ENCODE assay signal across 8 mouse cellular contexts in genomic region chr2:118790551-118791525, GRCm38 (mm10). TPM values are rescaled to one million over a fixed set of nuclear protein-coding genes. Genes with fewer than 3 reads are reported as not detected.
DNase-seq lines count a peak whose midpoint lies in the region; ATAC-seq and TF ChIP-seq lines count a peak whose summit lies in the region.

No protein-coding gene starts in this region.

- no peaks in the 10 kb centered on the region for H3K9me3 ChIP-seq in E14TG2a.4 (ENCODE audit: low read length)
- H3K9me3 ChIP-seq in embryonic facial prominence, embryonic 15.5 days (replicated peaks) = no peaks in the 10 kb centered on the region
- no peaks in the 10 kb centered on the region for H3K9me3 ChIP-seq in heart, embryonic 10.5 days
- no peaks in the 10 kb centered on the region for H3K9me3 ChIP-seq in kidney, embryonic 14.5 days (ENCODE audit: control insufficient read depth, low read length)
- no peaks in the 10 kb centered on the region for H3K9me3 ChIP-seq in liver, embryonic 13.5 days (replicated peaks)

- H3K4me3 ChIP-seq in E14TG2a.4 (replicated peaks; ENCODE audit: low read length) = peak overlapping the region; percentile 68
- no peak overlapping the region for H3K4me3 ChIP-seq in bone marrow, adult 2 months (replicated peaks; ENCODE audit: control insufficient read depth, low read depth, low read length)
- peak overlapping the region; percentile 10 for H3K4me3 ChIP-seq in embryonic facial prominence, embryonic 15.5 days (replicated peaks)
- H3K4me3 ChIP-seq in heart, embryonic 10.5 days = peak overlapping the region; percentile 34; the same call in 1 of the 2 replicates
- H3K4me3 ChIP-seq in kidney, embryonic 14.5 days (ENCODE audit: low read length) = no peak overlapping the region
- peak overlapping the region; percentile 31 for H3K4me3 ChIP-seq in liver, embryonic 13.5 days (replicated peaks)

- no peaks in the 10 kb centered on the region for H3K36me3 ChIP-seq in E14TG2a.4 (ENCODE audit: insufficient read depth, low read length)
- no peaks in the 10 kb centered on the region for H3K36me3 ChIP-seq in embryonic facial prominence, embryonic 15.5 days
- no peaks in the 10 kb centered on the region for H3K36me3 ChIP-seq in heart, embryonic 10.5 days
- no peaks in the 10 kb centered on the region for H3K36me3 ChIP-seq in kidney, embryonic 14.5 days (ENCODE audit: control insufficient read depth, insufficient read depth, low read length)
- H3K36me3 ChIP-seq in liver, embryonic 13.5 days = no peaks in the 10 kb centered on the region

- peak overlapping the region; percentile 41 for H3K4me2 ChIP-seq in embryonic facial prominence, embryonic 15.5 days (replicated peaks)
- peak overlapping the region; percentile 29; the same call in 1 of the 2 replicates for H3K4me2 ChIP-seq in kidney, embryonic 14.5 days (replicated peaks; ENCODE audit: low read depth, low read length)
- H3K4me2 ChIP-seq in liver, embryonic 13.5 days = peak overlapping the region; percentile 54

- 37% methylated on average over 44 of the region's 44 CpGs for WGBS in bone marrow, adult 2 months
- 25% methylated on average over 44 of the region's 44 CpGs for WGBS in embryonic facial prominence, embryonic 15.5 days
- 25% methylated on average over 44 of the region's 44 CpGs for WGBS in heart, embryonic 10.5 days
- WGBS in kidney, embryonic 14.5 days = 27% methylated on average over 44 of the region's 44 CpGs
- 31% methylated on average over 44 of the region's 44 CpGs for WGBS in liver, embryonic 13.5 days (ENCODE audit: insufficient replicate concordance)

- peaks cover 89% of the 10 kb centered on the region for H3K27me3 ChIP-seq in E14TG2a.4 (ENCODE audit: insufficient read depth, low read length)
- H3K27me3 ChIP-seq in embryonic facial prominence, embryonic 15.5 days = no peaks in the 10 kb centered on the region; the same call in none of the 2 replicates
- peaks cover 76% of the 10 kb centered on the region for H3K27me3 ChIP-seq in heart, embryonic 10.5 days (ENCODE audit: insufficient read depth, poor library complexity, severe bottlenecking)
- 0 out of 2 replicates have a peak, but pooled peaks cover 4% of the 10 kb centered on the region for H3K27me3 ChIP-seq in kidney, embryonic 14.5 days (ENCODE audit: control insufficient read depth, insufficient read depth, low read length)
- peaks cover 15% of the 10 kb centered on the region for H3K27me3 ChIP-seq in liver, embryonic 13.5 days

- peaks cover 20% of the 10 kb centered on the region for H3K4me1 ChIP-seq in E14TG2a.4 (replicated peaks; ENCODE audit: low read depth, low read length)
- peaks cover 2% of the 10 kb centered on the region; the same call in 1 of the 2 replicates for H3K4me1 ChIP-seq in bone marrow, adult 2 months (ENCODE audit: control insufficient read depth, insufficient read depth, low read length)
- H3K4me1 ChIP-seq in embryonic facial prominence, embryonic 15.5 days = peaks cover 12% of the 10 kb centered on the region
- H3K4me1 ChIP-seq in heart, embryonic 10.5 days = peaks cover 13% of the 10 kb centered on the region
- H3K4me1 ChIP-seq in kidney, embryonic 14.5 days (ENCODE audit: control insufficient read depth, insufficient read depth, low read length) = 0 out of 2 replicates have a peak, but pooled peaks cover 4% of the 10 kb centered on the region
- peaks cover 59% of the 10 kb centered on the region for H3K4me1 ChIP-seq in liver, embryonic 13.5 days (replicated peaks)

- ATAC-seq in embryonic facial prominence, embryonic 15.5 days (ENCODE audit: insufficient number of reproducible peaks, low FRiP score, low TSS enrichment, low read depth) = no peak; the same call in 1 of the 2 replicates
- peak; percentile 60; the same call in 1 of the 2 replicates for ATAC-seq in kidney, embryonic 14.5 days (ENCODE audit: low FRiP score, low TSS enrichment)
- peak; percentile 27; the same call in 1 of the 2 replicates for ATAC-seq in liver, embryonic 13.5 days (ENCODE audit: low read depth)

- no peak overlapping the region; the same call in 1 of the 2 replicates for H3K27ac ChIP-seq in bone marrow, adult 2 months (ENCODE audit: control insufficient read depth, insufficient read depth, low read depth, low read length, poor library complexity)
- no peak overlapping the region for H3K27ac ChIP-seq in embryonic facial prominence, embryonic 15.5 days (replicated peaks)
- H3K27ac ChIP-seq in heart, embryonic 10.5 days = no peak overlapping the region
- H3K27ac ChIP-seq in kidney, embryonic 14.5 days (ENCODE audit: low read depth, low read length) = no peak overlapping the region
- H3K27ac ChIP-seq in liver, embryonic 13.5 days = peak overlapping the region; percentile 73

- no peak for DNase-seq in heart, embryonic 10.5 days (ENCODE audit: low spot score)
- DNase-seq in liver, embryonic 13.5 days = peak; percentile 65
- DNase-seq in naive thymus-derived CD4-positive, alpha-beta T cell, adult 2 months (ENCODE audit: low read depth) = peak; percentile 15
- DNase-seq in testis, postnatal 10 days (ENCODE audit: low spot score) = peak; percentile 77

- TF ChIP-seq POLR2A in bone marrow, adult 2 months (IDR thresholded peaks at IDR 0.05; ENCODE audit: borderline replicate concordance, control insufficient read depth, low read depth, low read length) = no peak

- TF ChIP-seq CTCF in E14TG2a.4 (conservative IDR thresholded peaks at IDR 0.05; ENCODE audit: low read length) = peak; percentile 82
- peak; percentile 62; the same call in 1 of the 2 replicates for TF ChIP-seq CTCF in bone marrow, adult 2 months (IDR thresholded peaks at IDR 0.05; ENCODE audit: control insufficient read depth, insufficient read depth, low read length)

- no peak overlapping the region for H3K9ac ChIP-seq in embryonic facial prominence, embryonic 15.5 days
- no peak overlapping the region; the same call in 1 of the 2 replicates for H3K9ac ChIP-seq in kidney, embryonic 14.5 days (ENCODE audit: low read depth, low read length)
- H3K9ac ChIP-seq in liver, embryonic 13.5 days = peak overlapping the region; percentile 56

RNA-seq across cellular contexts. Expression of gene Disp2, which starts 11.3 kb away (rescaled TPM):
- not detected in 2 replicates for polyA plus RNA-seq in bone marrow, adult 2 months (2011; ENCODE audit: insufficient read depth, insufficient read length, low replicate concordance, missing spikeins)
- polyA plus RNA-seq in embryonic facial prominence, embryonic 15.5 days (2015; fragmentation: Nextera tagmentation; extraction: Ambion mirVana) = 0.37 and 0.68 TPM in 2 replicates
- 0.20 and 0.23 TPM in 2 replicates for polyA plus RNA-seq in heart, embryonic 10.5 days (2016; fragmentation: Nextera tagmentation; extraction: Ambion mirVana)
- polyA plus RNA-seq in kidney, embryonic 14.5 days (2014; fragmentation: Nextera tagmentation; extraction: Ambion mirVana) = 0.05 TPM in 1 of 2 replicates, not detected in the other
- polyA plus RNA-seq in liver, embryonic 13.5 days (2015; fragmentation: Nextera tagmentation; extraction: Ambion mirVana) = 0.24 and 0.31 TPM in 2 replicates

RNA-seq across cellular contexts. Expression of gene Phgr1, which starts 18.3 kb away (rescaled TPM):
- not detected in 2 replicates for polyA plus RNA-seq in bone marrow, adult 2 months (2011; ENCODE audit: insufficient read depth, insufficient read length, low replicate concordance, missing spikeins)
- 1.7 and 4.2 TPM in 2 replicates for polyA plus RNA-seq in embryonic facial prominence, embryonic 15.5 days (2015; fragmentation: Nextera tagmentation; extraction: Ambion mirVana)
- not detected in 2 replicates for polyA plus RNA-seq in heart, embryonic 10.5 days (2016; fragmentation: Nextera tagmentation; extraction: Ambion mirVana)
- not detected in 2 replicates for polyA plus RNA-seq in kidney, embryonic 14.5 days (2014; fragmentation: Nextera tagmentation; extraction: Ambion mirVana)
- polyA plus RNA-seq in liver, embryonic 13.5 days (2015; fragmentation: Nextera tagmentation; extraction: Ambion mirVana) = not detected in 2 replicates

RNA-seq across cellular contexts. Expression of gene Knstrn, which starts 23.0 kb away (rescaled TPM):
- 101 and 133 TPM in 2 replicates for polyA plus RNA-seq in bone marrow, adult 2 months (2011; ENCODE audit: insufficient read depth, insufficient read length, low replicate concordance, missing spikeins)
- 75.3 and 80.0 TPM in 2 replicates for polyA plus RNA-seq in embryonic facial prominence, embryonic 15.5 days (2015; fragmentation: Nextera tagmentation; extraction: Ambion mirVana)
- polyA plus RNA-seq in heart, embryonic 10.5 days (2016; fragmentation: Nextera tagmentation; extraction: Ambion mirVana) = 113 and 127 TPM in 2 replicates
- polyA plus RNA-seq in kidney, embryonic 14.5 days (2014; fragmentation: Nextera tagmentation; extraction: Ambion mirVana) = 134 and 141 TPM in 2 replicates
- polyA plus RNA-seq in liver, embryonic 13.5 days (2015; fragmentation: Nextera tagmentation; extraction: Ambion mirVana) = 91.9 and 101 TPM in 2 replicates

RNA-seq across cellular contexts. Expression of gene Ccdc9b, which starts 28.4 kb away (rescaled TPM):
- polyA plus RNA-seq in bone marrow, adult 2 months (2011; ENCODE audit: insufficient read depth, insufficient read length, low replicate concordance, missing spikeins) = 2.2 and 3.5 TPM in 2 replicates
- 2.0 and 2.4 TPM in 2 replicates for polyA plus RNA-seq in embryonic facial prominence, embryonic 15.5 days (2015; fragmentation: Nextera tagmentation; extraction: Ambion mirVana)
- polyA plus RNA-seq in heart, embryonic 10.5 days (2016; fragmentation: Nextera tagmentation; extraction: Ambion mirVana) = 0.94 and 1.8 TPM in 2 replicates
- 0.34 and 0.68 TPM in 2 replicates for polyA plus RNA-seq in kidney, embryonic 14.5 days (2014; fragmentation: Nextera tagmentation; extraction: Ambion mirVana)
- polyA plus RNA-seq in liver, embryonic 13.5 days (2015; fragmentation: Nextera tagmentation; extraction: Ambion mirVana) = 0.20 and 0.23 TPM in 2 replicates

RNA-seq across cellular contexts. Expression of gene Inafm2, which starts 45.3 kb away (rescaled TPM):
- 16.0 and 28.5 TPM in 2 replicates for polyA plus RNA-seq in bone marrow, adult 2 months (2011; ENCODE audit: insufficient read depth, insufficient read length, low replicate concordance, missing spikeins)
- polyA plus RNA-seq in embryonic facial prominence, embryonic 15.5 days (2015; fragmentation: Nextera tagmentation; extraction: Ambion mirVana) = 15.9 and 16.9 TPM in 2 replicates
- 22.6 and 34.8 TPM in 2 replicates for polyA plus RNA-seq in heart, embryonic 10.5 days (2016; fragmentation: Nextera tagmentation; extraction: Ambion mirVana)
- polyA plus RNA-seq in kidney, embryonic 14.5 days (2014; fragmentation: Nextera tagmentation; extraction: Ambion mirVana) = 18.3 and 22.0 TPM in 2 replicates
- 18.4 and 19.1 TPM in 2 replicates for polyA plus RNA-seq in liver, embryonic 13.5 days (2015; fragmentation: Nextera tagmentation; extraction: Ambion mirVana)

Comparison
In these comparisons a context has a peak if more than half of its experiments do, and no peak if none do; other contexts are left out.
1. H3K4me3 ChIP-seq: peak in E14TG2a.4 (single experiment), embryonic facial prominence, embryonic 15.5 days (single experiment), heart, embryonic 10.5 days (single experiment) and liver, embryonic 13.5 days (single experiment); none in bone marrow, adult 2 months (single experiment) and kidney, embryonic 14.5 days (single experiment).
2. Peak in every context shown above with its lines, with median percentiles within 50 percentile points of each other: H3K4me2 ChIP-seq.